Mouse (Mus musculus): ENCODE measurements at regions not wholly inside any gene's neighbourhood (a gene's known extent, or its start where the extent isn't known, plus 50 kb on each side); places are given as distances from the start of the nearest gene placed in this dataset.
A peak's percentile ranks its signal among the peaks of the same experiment; 100 is the strongest.

DNA sequence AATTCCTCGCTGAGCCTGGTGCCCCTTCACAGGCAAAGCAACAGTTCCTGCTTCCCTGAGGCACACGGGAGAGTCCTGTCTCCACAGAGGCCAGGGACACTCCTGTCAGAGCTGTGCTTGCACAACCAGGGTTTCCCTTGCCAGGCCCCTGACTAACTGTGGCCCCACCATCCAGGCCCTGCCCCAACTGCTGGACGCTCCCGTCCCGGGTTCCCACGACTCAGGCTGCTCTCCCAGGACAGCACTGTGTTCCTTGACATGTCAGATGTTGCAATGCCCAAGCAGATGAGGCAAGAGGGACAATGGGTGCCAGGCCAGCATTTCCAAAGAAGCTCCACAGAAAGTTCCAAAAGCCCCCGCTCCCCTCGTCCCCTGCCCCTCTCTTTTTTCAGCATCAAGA is 250.4 kb downstream of the Bcl11b start:
- intact Hi-C loops (cut with DNase I): no loop called here
- DNase-seq (ENCODE audit: low spot score in 2 of 2): no peak

DNA sequence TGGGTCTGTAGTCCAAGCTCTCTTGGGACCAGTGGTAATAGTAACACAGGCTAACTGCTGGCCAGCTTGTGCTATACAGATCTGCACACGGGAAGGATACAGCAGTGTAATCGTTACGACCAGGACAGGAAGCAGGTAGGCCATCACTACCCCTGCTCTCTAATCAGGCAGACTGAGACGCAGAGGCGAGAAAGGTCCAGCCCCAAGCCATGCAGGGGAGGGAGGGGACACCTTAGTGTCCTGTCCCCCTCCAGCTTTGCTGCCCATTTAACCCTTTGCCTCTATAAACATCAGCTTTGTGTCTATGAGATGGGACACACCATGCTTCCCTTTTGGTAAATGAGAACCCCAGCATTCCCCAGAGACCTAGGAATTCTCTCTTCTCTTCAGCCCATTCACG is 249.9 kb downstream of the Bcl11b start:
- intact Hi-C loops (cut with DNase I): no loop called here
- DNase-seq (ENCODE audit: low spot score in 2 of 2): no peak

DNA sequence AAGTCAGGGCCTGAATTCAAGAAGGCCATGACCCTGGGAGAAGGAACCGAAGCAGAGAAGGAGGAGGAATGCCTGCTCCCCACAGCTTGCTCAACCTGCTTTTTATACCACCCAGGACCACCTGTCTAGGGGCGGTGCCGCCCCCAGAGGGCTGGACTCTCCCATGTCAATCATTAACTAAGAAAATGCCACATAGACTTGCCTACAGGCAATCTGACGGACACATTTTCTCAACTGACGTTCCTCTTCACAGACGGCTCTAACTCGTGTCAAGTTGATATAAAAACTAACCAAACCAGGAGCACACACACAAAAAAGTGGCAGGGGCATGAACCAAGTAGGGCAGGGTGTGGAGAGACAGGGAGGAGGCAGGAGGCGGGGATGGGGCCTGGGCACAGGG is 248.5 kb downstream of the Bcl11b start:
- intact Hi-C loops (cut with DNase I): no loop called here
- DNase-seq (ENCODE audit: low spot score in 2 of 2): no peak

DNA sequence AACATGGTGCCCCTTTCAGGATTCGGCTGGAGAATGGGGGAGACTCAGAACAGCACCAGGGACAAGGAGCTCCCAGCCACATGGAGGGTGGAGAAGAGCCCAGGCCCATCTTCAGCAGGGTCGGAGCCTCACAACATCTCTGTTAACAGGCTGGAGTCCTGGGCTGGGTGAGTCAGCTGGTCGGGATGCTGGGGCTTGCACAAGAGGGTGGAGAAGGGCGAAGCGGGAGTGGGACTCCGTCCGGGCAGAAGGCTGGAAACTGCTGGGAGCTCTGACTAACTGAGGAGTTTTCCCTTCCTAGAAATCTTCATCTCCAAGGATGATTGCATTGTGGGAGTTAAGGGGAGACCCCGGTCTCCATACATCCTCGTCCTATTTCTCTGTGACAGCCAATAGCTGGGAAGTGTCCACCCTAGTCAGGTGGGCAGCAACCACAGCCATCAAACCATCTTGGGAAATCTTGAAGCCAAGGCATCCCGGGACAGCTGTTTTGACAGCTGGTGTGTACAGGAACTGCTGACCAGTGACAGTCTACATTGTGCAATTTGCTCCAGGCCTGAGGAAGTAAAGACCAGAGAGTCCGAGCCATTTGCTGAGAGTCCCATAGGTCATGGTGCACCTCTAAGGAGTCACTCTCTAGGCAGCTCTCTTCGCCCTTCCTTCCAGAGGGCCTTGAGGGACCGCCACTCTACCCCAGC is 247.4 kb downstream of the Bcl11b start:
- DNase-seq (ENCODE audit: low spot score in 2 of 2): no peak
- intact Hi-C loops (cut with DNase I): no loop called here

DNA sequence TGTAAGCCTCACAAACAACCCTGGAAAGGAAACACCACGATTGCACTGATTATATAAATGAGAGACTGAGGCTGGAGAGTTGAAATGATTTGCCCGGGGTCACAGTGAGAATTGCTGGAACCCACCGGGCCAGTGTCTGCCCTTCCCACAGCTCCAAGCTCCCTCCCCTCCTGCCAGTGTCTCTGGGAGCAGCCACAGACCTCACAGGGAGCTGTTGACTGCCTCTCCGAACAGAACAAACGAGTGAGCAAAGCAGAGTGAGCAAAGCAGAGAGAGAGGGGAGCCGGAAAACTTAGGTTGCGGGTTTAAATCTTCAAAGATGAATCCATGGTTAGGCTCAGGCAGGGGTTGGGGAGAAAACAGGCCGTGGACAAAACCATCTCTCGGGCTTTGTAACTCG is 246.2 kb downstream of the Bcl11b start:
- intact Hi-C loops (cut with DNase I): no loop called here
- no peak for DNase-seq (ENCODE audit: low spot score in 2 of 2)

- DNase-seq (ENCODE audit: low spot score in 2 of 2): no peak
- intact Hi-C loops (cut with DNase I): loop anchor here (2.0 kb wide), 1 partner anchor 67 kb away; no protein-coding TSS in a partner anchor
These were observed 245.2 kb downstream of the Bcl11b start for GRCm38 (mm10) chr12:107757996-107758791.

DNA sequence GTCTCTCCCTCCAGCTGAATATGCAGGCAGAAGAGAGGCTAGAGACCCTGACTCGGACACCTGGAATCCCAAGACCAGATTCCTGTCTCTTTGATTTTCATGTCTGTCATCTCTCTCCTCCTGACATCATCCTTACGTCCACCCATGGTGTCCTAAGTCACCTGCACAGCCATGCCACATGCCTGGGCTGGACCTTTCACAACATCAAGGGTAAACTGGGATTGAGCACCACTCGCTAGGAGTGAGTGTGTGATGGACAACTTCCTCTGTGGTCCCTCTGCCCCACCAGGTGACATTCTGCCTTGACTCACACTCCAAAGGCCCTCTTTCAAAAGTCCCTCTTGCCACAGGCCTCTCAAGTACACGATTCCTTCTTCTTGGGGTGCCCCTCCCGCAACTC is 244.1 kb downstream of the Bcl11b start:
- intact Hi-C loops (cut with DNase I): loop anchor here (2.0 kb wide), 1 partner anchor 66 kb away; no protein-coding TSS in a partner anchor
- no peak for DNase-seq (ENCODE audit: low spot score in 2 of 2)

- DNase-seq (ENCODE audit: low spot score in 2 of 2): no peak
- intact Hi-C loops (cut with DNase I): loop anchor here (2.0 kb wide), 1 partner anchor 65 kb away; no protein-coding TSS in a partner anchor
These were observed 243.5 kb downstream of the Bcl11b start for GRCm38 (mm10) chr12:107759911-107760310.

GRCm38 (mm10) chr12:107762140-107762539 is 241.3 kb downstream of the Bcl11b start:
- intact Hi-C loops (cut with DNase I): no loop called here
- no peak for DNase-seq (ENCODE audit: low spot score in 2 of 2)

- DNase-seq (ENCODE audit: low spot score in 2 of 2): no peak
- intact Hi-C loops (cut with DNase I): no loop called here
These were observed 233.4 kb downstream of the Bcl11b start for GRCm38 (mm10) chr12:107769801-107770515.

DNA sequence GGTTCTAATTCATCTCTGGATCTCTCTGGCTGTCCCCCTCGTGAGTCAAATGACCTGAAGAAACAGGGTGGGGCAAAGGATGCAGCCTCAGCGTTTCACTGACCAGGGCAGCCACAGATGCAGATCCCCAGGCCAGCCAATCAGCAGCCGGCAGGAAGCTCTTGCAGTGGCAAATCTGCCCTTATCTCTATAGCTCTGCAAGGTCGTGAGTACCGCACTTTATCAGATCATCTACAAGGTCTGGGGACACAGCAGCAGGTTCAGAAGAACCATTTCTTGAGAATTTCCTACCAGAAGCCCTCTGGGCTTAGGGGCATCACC is 232.9 kb downstream of the Bcl11b start:
- DNase-seq (ENCODE audit: low spot score in 2 of 2): no peak
- intact Hi-C loops (cut with DNase I): no loop called here

- intact Hi-C loops (cut with DNase I): no loop called here
- DNase-seq (ENCODE audit: low spot score in 2 of 2): no peak
These were observed 232.1 kb downstream of the Bcl11b start for GRCm38 (mm10) chr12:107771325-107771724.

DNA sequence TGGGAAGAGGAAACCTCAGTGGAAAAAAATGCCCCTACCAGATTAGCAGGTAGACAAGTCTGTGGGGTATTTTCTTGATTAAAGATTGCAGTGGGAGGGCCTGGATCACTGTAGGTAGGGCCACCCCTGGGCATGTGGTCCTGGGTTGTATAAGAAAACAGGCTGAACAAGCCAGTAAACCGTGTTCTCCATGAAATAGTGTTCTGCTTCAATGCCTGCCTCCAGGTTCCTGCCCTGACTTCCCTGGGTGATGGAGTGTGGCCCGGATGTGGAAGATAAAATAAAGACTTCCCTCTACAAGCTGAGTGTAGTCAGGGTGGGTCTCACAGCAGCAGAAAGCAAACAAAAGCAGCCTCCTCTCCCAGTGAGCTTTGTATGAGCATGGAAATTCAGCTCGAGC is 231.6 kb downstream of the Bcl11b start:
- no peak for DNase-seq (ENCODE audit: low spot score in 2 of 2)
- intact Hi-C loops (cut with DNase I): no loop called here

DNA sequence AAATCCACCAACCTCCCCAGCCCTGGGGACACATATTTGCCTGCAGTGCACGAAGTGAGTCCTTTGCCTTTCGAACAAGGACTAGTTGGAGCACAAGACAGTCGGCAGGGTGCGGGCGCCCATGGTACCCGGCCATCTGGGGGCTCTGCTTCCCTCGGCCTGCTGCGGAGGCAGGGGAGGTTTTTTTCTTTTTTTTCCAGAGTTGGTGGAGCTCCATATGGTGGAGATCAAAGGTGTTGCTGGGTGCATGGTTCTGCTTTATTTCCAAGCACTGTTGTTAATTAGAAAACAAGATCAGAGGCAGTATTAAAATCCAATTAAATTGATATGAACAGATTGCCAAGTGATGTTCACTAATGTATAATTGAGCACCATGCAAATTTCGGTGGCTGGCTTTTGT is 225.4 kb downstream of the Bcl11b start:
- no peak for DNase-seq (ENCODE audit: low spot score in 2 of 2)
- intact Hi-C loops (cut with DNase I): no loop called here

DNA sequence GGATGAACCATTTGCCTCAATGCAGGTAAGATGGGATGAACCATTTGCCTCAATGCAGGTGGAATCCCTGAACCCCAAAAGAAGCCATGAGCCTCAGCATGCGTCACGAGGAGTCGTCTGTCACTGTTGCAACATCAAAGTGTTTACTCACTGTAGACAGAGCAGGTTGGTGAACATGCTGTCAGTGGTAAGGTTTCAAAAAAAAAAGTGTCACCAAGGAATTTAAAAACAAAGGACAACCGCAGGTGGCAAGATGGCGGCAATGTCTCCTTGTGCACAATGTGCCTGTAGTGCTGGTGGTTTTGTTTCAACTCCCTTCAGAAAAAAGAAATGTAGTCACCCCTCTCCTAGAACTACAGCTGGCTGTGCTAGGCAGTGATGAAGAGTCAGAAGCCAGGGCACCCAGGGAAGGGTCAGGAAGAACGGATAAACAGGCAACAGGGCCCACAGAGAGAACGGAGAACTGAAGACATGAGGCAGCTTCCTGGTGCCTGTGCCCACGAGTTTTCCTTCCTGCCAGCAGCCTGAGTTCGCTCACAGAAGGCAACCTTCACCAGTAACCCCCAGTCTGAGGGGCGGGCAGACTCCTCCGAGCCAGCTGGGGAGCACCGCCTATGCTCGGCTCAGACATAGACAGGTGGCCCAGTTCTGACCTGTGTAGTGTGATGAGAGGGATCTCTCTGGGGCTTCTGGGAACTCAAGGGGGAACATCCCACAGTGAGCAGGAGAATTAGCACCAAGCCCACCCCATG is 223.9 kb downstream of the Bcl11b start:
- intact Hi-C loops (cut with DNase I): no loop called here
- no peak for DNase-seq (ENCODE audit: low spot score in 2 of 2)

- no peak for DNase-seq (ENCODE audit: low spot score in 2 of 2)
- intact Hi-C loops (cut with DNase I): no loop called here
These were observed 221.3 kb downstream of the Bcl11b start for GRCm38 (mm10) chr12:107782147-107782546.

- no peak for DNase-seq (ENCODE audit: low spot score in 2 of 2)
- intact Hi-C loops (cut with DNase I): no loop called here
These were observed 219.6 kb downstream of the Bcl11b start for GRCm38 (mm10) chr12:107783831-107784230.

GRCm38 (mm10) chr12:107789818-107790217 is 213.6 kb downstream of the Bcl11b start:
- intact Hi-C loops (cut with DNase I): no loop called here
- no peak for DNase-seq (ENCODE audit: low spot score in 2 of 2)

GRCm38 (mm10) chr12:107800296-107800695 is 203.1 kb downstream of the Bcl11b start:
- DNase-seq (ENCODE audit: low spot score in 2 of 2): peak in 1 of 2 experiments; percentile 63
- intact Hi-C loops (cut with DNase I): no loop called here

- DNase-seq (ENCODE audit: low spot score in 2 of 2): no peak
- intact Hi-C loops (cut with DNase I): no loop called here
These were observed 195.8 kb downstream of the Bcl11b start for GRCm38 (mm10) chr12:107807634-107808033.

All from left cerebral cortex, postnatal 14 days (tissue).